Mouse (Mus musculus): ENCODE results near the gene Ralgapb.

Gene Ralgapb

GRCm38 (mm10) chr2:158513821-158514336, 104.2 kb downstream of the Ralgapb start:
- DNase-seq (ENCODE audit: low spot score in 2 of 2) = no peak

- no peak for DNase-seq (ENCODE audit: low spot score in 2 of 2)
Measured at GRCm38 (mm10) chr2:158518583-158518982, 108.9 kb downstream of the Ralgapb start.

GRCm38 (mm10) chr2:158519071-158519470, 109.4 kb downstream of the Ralgapb start:
- DNase-seq (ENCODE audit: low spot score in 2 of 2) = no peak

GRCm38 (mm10) chr2:158519800-158520199, 110.2 kb downstream of the Ralgapb start:
- no peak for DNase-seq (ENCODE audit: low spot score in 2 of 2)

- no peak for DNase-seq (ENCODE audit: low spot score in 2 of 2)
Measured at GRCm38 (mm10) chr2:158523060-158523459, 113.4 kb downstream of the Ralgapb start.

GRCm38 (mm10) chr2:158524129-158524860, 114.6 kb downstream of the Ralgapb start:
- no peak for DNase-seq (ENCODE audit: low spot score in 2 of 2)

- DNase-seq (ENCODE audit: low spot score in 2 of 2) = peak in 1 of 2 experiments; percentile 27
Measured at GRCm38 (mm10) chr2:158534090-158534489, 124.4 kb downstream of the Ralgapb start.

- DNase-seq (ENCODE audit: low spot score in 2 of 2) = no peak
Measured at GRCm38 (mm10) chr2:158534559-158534958, 124.9 kb downstream of the Ralgapb start.

GRCm38 (mm10) chr2:158539433-158540305, 130.0 kb downstream of the Ralgapb start:
- DNase-seq (ENCODE audit: low spot score in 2 of 2) = no peak

GRCm38 (mm10) chr2:158541286-158541685, 131.6 kb downstream of the Ralgapb start:
- DNase-seq (ENCODE audit: low spot score in 2 of 2) = no peak

- no peak for DNase-seq (ENCODE audit: low spot score in 2 of 2)
Measured at GRCm38 (mm10) chr2:158545266-158545665, 135.6 kb downstream of the Ralgapb start.

- DNase-seq (ENCODE audit: low spot score in 2 of 2) = peak; percentile 62 to 84
Measured at GRCm38 (mm10) chr2:158546751-158547150, 137.1 kb downstream of the Ralgapb start.

All from spleen, postnatal 4 days (tissue).